Mouse (Mus musculus) T-cell, adult 2 months (primary cell): ENCODE results near the gene BC037034.

Experiments used
- DNase-seq: peaks from one replicate; pipeline ENCODE4 v3.0.0; 2022; ENCODE audit warnings: low spot score

Gene BC037034

DNA sequence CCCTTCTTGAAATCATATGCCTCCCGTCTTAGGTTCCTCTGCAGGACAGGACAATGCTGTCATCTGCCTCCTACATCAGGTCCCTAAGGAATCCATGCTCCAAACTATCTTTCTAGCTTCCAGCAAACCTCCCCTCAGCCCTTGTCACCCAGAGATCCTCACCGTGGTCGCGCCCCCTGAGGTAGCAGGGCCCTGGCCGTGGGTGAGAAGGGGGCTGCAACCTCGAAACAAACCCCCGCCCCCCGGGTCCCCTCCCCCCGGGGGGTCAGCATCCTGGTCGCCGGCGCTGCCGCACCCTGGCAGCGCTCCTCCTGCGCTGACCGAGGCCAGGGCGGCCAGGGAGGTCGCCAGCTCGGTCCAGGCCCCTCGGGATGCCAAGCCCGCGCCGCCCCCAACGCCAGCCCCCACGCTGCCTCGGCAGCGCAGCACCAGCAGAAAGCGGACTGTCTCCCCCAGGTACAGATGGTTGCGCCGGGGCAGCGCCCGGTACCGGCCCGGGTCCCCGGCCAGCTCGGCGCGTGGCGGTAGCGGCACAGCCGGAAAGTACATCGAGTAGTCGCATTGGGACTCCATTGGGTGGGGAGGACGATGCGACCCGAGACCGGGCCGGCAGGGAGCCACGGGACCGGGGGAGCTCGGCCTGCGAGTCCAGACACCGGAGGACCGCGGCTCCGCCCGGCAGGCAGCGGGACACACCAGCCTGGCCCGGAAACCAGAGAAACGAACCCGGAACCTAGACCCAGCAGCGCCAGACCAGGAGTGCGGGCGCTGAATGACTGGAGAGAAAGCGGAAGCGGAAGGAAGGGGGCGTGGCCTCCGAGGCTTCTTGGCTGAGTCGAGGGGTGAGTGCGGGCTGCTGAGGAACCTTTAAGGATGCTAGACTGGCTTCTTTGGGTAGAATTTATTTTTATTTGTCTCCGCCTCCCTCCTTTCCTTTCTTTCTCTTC, at the start of gene BC037034:
Gene BC037034, minus strand, starts transcription at position 774 of the 947 bp plus-strand sequence.
- DNase-seq: peak; percentile 90

DNA sequence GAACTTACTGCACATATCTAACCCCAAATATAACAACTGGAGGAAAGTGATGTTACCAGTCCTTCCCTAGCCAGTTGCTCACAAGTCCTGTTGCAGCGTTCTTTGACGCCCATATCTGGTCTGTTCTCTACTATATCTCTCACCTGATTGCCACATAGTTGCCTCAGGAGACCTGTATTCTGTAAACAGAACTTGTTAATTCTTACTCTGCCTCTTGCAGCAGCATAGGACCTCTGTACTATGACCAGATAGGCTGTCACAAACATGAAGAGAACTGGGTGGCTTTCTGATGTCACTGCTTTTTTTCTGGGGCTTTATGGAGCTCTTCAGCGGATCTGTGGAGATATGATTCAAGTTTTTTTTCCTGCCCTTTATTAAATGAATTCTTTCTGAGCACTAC, 49.0 kb upstream of the BC037034 start:
- DNase-seq: no peak

DNA sequence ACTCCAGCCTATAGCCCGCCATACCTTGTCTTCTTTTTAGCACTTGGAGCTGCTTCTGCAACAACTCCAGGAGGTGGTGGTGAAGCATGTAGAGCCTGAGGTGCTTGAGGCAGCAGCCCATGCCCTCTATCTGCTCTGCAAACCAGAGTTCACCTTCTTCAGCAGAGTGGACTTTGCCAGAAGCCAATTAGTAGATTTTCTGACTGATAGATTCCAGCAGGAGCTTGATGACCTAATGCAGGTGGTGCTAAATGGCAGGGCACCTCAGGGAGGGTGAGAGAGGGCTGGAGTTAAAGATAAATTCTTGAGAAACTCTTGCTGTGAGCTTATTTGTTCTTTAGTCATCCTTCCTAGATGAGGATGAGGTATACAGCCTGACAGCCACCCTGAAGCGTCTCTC, 35.8 kb upstream of the BC037034 start:
- DNase-seq: no peak

DNA sequence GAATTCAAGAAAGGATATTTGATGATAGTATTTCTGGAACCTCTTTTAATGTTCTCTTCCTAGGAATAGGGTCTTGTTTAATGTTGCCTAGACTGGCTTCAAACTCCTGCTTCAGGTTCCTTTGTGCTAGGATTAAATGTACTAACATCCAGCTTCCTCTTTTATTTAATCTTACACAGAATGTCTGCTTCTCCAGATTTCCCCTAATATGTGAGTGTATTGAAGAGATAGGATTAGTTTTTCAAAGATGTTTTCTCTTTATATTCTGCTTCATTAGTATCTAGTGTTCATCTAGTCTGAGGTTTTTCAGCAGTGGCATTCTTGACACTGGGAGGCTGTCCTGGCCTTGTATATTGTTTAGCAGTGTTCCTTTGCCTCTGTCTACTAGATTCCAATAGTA, 30.3 kb upstream of the BC037034 start:
- no peak for DNase-seq

DNA sequence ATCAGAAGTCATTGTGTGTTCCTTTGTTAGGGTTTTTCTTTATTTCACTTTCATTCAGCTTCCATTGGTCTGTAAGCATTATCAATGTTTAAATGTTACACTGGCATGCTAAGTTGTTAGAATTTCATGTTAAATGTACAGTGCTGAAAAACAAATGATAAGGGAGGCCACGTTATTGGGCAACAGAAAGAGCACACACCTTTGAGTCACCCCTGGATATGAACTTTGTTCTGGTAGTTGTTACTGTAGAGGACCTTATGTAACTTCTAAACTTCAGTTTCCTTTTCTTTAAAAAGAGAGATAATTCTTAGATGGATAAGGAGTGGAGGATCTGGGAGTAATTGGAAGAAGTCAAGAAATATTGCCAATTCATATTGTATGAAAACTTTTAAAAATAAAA, 27.8 kb upstream of the BC037034 start:
- no peak for DNase-seq

DNA sequence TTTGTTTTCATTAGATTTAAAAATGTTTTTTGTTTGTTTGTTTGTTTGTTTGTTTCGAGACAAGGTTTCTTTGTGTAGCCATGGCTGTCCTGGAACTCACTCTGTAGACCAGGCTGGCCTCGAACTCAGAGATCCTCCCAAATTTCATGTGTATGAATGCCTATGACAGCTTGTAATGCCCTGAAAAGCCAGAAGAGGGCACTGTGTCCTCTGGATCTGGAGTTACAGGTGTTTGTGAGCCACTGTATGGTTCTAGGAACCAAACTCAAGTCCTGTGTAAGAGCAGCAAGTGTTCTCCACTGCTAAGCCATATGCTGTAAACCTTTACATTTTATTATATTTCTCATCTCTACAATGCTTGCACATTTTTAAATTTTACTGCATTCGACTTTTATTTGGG, 24.0 kb upstream of the BC037034 start:
- peak; percentile 22 for DNase-seq

DNA sequence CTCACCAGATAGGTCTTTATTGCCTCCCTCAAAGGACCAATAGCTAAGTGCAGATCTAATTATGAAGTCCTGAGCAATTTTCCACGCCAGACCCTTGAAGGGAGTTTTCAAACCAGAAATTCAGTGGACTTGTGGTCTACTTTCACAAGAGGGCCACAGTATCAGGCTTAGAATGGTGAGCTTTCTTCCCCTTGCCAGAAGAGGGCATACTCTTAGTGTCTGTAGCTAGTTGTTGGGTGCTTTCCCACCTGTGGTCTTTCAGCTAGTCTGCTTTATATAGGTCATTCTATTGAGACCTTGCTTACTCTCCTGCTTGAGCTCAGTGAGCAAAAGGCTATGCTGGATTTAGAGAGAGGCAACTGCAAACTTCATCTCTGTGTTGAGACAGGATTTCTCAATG, 19.7 kb upstream of the BC037034 start:
- no peak for DNase-seq

DNA sequence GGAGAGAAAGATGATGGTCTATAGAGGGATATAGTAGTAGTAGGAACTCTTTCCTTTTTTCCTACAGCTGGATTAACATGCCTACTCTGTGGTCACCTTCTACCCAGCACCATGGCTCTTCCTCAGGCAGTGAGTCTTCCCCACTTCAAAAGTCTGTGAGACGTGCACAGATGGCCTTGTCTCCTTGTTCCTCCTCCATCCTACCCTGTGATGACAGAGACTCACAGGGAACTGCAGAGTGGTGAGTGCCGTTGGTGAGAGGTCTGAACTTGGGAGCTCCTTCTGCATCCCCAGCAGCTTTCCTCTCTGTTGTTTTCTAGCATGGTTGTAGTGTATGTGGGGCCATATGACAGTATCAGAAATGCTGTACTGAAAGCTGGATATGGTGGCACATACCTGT, 18.0 kb upstream of the BC037034 start:
- no peak for DNase-seq

DNA sequence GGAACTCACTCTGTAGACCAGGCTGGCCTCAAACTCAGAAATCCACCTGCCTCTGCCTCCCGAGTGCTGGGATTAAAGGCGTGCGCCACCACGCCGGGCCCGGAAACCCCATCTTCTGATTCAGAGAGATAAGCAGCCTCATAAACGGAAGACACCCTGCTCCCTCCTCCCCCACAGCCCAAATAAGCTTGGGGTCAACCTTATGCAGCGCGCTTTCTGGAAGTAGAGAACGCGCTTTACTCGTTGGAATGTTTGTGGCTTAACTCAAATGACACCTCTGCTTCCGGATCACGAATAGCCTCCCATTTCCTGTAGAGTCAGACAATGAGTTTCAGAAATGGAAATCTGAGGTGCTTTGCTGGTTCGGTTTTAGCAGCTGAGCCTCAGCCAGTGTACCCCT, 17.0 kb upstream of the BC037034 start:
- DNase-seq: no peak

DNA sequence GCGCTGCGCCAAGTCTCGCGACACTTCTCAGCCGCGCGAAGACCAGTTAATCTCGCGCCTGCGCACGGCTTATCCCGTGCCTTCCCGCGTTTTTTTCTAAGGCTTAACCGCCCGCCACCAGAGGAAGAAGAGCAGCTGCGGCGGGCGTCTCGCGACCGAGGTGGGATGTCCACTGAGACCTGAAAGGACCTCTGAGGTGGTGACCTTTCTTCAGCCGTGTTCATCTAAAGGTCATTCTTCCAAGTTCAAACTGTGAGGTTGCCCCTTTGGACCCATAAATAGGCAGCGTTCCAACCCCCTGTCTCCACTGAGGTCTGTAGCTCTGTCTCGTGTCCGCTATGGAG, 16.6 kb upstream of the BC037034 start:
- DNase-seq: no peak

DNA sequence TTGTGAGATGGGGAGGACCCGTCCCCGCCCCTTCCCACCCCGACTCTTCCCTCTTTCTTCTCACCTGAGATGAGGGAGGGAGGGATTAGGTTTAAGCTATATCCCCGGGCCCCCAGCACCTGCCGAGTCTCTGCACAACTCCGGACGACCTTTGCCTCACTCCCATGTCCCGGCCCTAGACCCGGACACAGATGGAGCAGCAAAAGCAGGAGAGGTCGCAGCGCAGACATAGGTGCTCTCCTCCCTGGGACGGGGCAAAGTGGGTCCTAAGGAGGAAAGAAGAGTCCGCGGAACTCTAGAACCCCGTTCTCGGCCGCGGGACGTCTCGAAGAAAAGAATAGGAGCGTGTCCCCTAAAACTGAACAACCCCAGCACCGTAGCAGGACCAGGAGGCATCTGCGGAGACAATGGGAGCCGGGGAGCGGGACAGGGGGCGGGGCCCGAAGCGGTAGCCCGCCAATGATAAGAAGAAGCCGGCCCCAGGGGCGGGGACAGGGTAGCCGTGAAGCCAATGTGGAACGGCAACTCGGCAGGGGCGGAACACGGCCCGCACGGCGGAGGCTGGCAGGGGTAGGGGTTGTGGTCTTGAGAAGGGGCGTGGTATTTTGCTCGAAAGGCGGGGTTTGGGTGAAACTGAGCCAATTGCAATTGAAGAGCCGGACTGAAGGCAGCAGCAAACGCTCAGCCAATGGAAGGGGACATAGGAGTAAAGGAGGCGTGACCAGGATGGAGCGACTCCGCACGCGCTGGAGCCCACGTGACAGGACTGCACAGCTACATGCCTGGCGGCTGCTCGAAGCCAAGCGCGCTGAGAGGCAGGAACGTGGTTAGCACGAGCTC, 16.0 kb upstream of the BC037034 start, which contains the start of the genes Gm43720, Gpc2 and Stag3:
Gene Gm43720, minus strand, starts transcription at position 374 of the 840 bp plus-strand sequence.
Gene Gpc2, minus strand, starts transcription at position 421 of the 840 bp plus-strand sequence.
Gene Stag3, plus strand, starts transcription at position 656 of the 840 bp plus-strand sequence.
- peak; percentile 88 for DNase-seq

DNA sequence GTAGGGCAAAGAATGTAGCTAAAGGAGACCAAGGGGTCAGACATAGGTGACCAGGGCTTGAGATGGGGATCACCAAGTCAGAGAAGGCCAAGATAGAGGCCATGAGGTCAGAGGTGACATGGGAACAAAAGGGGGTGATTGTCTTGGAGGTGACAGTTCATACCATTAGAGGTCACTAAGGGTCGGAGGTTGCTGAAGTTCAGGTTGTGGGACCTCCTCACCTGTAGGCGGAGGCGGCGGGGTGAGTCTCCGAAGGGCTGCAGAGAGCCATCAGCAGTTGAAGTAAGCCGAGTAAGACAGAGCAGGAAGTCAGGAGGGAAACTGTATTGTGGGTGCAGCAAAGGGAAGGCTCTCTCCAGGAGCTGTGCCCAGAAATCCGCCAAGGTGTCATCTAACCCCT, 14.2 kb upstream of the BC037034 start:
- DNase-seq: no peak

DNA sequence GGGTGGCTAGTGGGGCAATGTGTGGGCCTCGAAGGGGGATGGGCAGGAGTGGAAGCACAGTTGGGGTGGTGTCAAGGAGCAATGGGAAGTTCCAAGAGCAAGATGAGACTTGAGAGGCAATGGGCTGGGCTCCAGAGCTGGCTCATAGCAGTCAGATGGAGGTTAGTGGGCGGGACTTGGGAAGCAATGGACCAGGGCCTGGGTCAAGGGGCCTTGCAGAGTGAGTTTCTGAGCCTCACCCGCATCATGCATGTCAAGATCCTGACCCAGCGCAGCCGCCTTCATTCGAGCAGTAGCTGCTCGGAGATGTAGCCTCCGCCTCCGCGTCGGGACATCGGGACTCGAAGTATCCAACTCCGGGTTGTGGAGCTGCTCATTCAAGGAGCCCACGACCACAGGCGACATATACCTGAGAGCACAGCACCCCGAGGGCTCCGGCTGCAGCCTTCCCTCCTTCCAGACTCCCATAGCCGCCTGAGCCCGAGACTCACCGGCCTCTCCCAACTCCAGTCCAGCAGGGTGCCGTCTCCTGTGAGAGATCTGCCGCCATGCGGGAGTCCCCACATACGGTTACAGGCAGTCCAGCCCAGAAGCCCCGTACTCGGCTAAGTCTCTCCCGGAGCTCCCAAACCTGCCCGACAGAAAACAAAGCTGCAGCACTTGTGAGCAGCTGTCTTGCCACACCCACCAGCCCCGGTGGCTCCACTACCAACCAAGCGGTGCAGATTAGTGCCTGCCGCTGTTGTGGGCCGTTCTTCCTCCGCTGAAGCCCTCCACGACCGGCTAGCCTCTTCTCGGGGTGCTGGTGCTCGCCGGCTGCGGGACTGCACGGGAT, 11.6 kb upstream of the BC037034 start:
- no peak for DNase-seq

DNA sequence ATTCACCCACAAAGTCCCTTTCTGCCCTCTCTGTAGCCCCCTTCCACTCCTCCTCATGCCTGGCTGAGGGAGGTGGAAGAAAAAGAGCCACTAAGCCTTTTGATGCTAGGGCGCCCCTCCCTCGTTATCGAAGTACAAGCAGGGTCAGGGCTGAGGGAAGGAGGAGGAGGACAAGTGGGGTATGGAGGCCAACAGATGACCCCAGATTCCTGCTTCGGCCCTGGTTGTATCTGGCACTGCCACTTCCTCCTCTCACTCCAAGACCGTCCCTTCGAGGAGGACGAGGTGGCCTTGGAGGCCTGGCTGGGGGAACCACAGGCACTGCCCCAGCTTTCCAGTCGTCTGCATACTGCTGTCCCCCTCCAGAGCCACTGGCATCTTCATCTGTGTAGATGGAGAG, 10.4 kb upstream of the BC037034 start:
- DNase-seq: no peak

DNA sequence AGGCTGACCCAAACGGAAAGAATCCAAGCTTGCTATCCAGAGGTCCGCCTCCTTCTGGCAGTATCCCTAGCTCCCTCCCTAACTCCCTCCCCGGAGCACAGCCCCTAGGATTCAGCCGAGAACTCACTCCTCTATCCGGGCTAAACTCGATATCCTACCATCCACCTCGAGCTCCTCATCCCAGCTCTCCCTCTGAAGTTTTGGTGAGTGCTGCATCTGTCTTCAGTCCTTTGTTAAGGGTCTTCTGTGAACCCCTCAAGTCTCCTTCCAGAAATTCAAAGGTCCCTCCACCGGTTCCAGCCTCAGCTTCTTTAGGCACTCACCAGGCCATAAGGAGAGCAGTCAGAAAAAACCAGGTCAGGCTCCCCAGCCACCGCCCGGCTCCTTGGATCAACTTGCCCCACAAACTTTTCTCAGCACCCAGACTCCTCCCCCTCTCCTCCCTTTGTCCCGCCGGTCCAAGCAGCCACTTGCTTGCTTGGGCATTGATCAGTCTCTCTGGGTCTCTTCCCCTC, 8.6 kb upstream of the BC037034 start, which contains the start of gene Gal3st4:
Gene Gal3st4, minus strand, starts transcription at position 432 of the 515 bp plus-strand sequence.
- DNase-seq: no peak

DNA sequence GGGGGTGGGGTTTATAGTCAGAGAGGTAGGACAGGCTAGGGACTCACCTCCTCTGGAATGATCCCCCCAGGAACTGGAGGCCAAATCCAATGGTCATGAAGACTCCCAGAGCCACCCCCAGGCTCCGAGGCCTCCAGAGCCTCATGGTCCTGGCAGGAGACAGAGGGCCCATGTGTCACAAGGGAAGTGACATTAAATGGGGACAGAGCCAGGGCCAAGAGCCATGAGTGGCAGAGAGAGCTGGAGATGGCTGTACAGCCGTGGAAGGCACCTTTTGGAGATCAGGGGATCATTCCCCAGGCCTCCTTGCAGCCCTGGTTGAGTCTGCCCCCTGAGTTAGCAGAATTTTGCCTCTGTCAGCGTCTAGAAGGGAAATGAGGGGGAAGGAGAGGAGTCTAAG, 7.4 kb upstream of the BC037034 start:
- no peak for DNase-seq

DNA sequence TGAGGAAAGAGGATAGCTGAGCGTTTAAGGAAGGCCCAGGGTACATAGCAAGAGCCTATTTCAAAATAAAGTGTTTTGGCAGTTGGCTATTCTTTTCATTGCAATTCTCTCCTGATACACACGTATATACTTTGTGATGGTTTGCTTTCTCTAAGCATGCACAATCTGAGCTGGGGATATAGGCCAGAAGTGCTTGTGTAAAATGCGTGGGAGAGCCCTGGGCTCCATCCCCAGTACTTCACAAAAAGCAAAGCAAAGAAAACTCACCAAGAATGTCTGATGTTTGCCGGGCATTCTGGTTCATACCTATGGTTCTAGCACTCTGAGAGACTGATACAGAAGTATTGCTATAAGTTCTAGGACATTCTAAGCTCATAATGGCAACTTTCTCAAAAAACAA, 5.1 kb upstream of the BC037034 start:
- DNase-seq: no peak

DNA sequence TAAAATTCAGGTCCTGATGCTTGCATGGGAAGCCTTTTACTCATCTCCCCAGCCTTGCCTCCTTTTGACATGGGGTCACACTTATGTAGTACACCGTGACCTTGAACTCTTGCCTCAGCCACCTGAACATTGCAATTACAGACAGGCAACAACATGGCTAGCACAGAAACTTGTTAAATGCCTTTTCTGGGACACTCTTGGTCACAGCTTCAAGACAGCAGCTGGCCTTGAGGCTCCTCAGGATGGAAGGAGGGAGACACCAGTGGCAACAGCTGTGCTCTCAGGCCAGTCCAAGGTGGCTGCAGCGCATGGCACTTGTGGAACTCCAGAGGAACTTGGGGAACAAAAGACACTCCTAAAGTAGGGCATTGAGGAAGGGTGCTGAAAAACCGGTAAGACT, 3.3 kb upstream of the BC037034 start:
- no peak for DNase-seq

DNA sequence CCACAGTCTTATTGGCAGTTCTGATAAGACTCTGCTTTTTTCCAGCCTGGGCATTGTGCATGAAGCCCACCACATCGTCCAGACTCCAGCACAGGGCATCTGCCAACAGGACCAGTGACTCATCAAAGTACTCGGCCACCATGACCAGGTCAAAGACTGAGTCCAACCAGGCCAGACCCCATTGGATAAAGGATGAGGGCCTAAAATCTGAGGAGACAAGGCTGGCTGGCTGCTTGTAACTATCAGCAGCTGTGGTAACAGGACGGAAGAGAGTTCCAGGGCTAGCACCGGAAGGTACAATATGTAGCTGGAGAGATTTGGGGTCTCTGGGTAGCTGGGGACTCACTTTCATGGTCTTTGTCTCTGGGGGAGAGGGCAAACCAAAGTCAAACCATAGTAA, 1.9 kb upstream of the BC037034 start:
- DNase-seq: no peak

DNA sequence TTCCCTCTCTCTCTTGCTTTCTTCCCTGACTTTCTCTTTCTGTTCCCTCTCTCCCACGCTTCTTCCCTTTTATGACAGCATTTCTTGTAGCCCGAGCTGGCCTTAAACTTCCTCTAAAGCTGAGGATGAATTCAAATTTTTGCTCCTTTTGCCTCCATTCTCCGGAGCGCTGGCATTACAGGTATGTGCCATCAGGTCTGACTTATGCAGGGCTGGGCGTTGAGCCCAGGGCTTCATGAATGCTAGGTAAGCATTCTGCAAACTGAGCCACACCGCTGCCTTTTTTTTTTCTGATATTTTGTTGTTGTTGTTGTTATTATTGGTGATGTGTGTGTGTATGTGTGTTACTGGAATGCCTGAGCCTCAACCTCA, 360 bp upstream of the BC037034 start:
- no peak for DNase-seq

DNA sequence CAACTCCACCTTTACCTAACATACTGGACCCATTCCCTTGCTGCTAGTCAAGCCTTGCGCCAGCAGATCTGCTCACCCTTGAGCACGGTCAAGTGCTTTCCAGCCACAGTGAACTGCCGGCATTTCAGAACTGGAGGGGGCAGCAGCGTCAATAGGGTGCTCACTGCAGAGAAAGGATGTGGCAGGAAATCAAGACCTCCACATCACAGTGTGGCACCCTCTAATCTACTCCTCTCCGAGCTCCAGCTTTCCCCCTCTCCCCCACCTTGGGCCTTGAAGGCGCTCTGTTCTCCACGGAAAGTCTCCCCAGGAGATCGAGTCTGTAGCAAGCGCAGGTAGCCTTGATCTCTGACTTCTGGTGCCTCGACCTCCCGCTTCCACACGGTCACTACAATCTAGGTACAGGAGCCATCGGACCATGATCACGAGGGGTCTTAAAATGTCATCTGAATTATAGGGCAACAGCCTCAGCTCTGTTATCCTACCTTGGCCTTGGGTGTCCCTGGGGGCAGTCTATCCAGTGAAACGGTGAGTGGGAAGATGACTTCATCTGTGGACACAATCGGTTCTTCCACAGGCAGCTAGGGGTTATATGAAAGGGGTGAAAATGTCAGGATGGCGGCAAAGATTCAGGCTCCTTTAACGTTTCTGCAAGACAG, 1.1 kb downstream of the BC037034 start:
- no peak for DNase-seq
